Mouse (Mus musculus) lung, postnatal 0 days (tissue): Measurements from ENCODE around the gene Hook2.

Source experiments
- CTCF ChIP-seq: IDR thresholded peaks from 2 replicates; pipeline ENCODE4 v1.5.1; 2016; ENCODE audit warnings: antibody characterized with exemption, mild to moderate bottlenecking
- EP300 ChIP-seq: IDR thresholded peaks from 2 replicates; pipeline ENCODE4 v1.6.1; 2016; ENCODE audit warnings: antibody characterized with exemption, mild to moderate bottlenecking, control low read depth

DNA sequence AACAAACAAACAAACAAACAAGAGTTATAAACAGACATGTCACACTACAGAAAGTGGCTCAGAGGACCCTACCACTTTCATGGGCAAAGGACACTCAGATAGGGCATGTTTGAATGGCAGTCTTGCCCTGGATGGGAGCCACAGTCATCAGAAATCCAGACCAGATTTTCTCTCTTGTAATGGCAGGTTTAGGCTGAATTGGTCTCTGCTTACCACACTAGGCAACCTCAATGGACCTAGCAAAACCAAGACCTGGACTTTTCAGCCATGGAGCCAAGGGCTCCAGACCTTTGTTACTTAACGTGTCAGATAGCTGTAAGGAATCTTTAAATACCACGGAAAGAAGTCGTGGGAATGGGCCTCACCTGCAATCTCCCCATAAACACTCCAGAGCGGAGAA lies 46.7 kb upstream of the Hook2 start:
- TF ChIP-seq CTCF (no peak), EP300 (no peak)
